Mouse (Mus musculus) embryonic facial prominence, embryonic 11.5 days (tissue): ENCODE results near the gene Tmem117. TPM values are rescaled to one million over a fixed set of nuclear protein-coding genes. Genes with fewer than 3 reads are reported as not detected.

Experiments
- ATAC-seq: fragments of 200-750 bp; cut with Nextera tagmentation; replicated peaks from 2 replicates; pipeline ENCODE4 v1.8.0; 2017; ENCODE audit warnings: low read depth; ENCODE audit not compliant: insufficient number of reproducible peaks, low FRiP score, low TSS enrichment
- DNase-seq: peaks from one replicate; pipeline ENCODE4 v3.0.0-alpha.2; 2015; ENCODE audit warnings: low spot score
- H3K27ac ChIP-seq: fragments of 300-500 bp; sonication (generic); replicated peaks from 2 replicates; pipeline ENCODE4 v1.5.1; 2014; ENCODE audit warnings: mild to moderate bottlenecking, low read depth, low read length, control low read depth
- H3K27me3 ChIP-seq: fragments of 300-500 bp; sonication (generic); 2 replicates; pipeline ENCODE4 v1.6.1; 2014; ENCODE audit warnings: mild to moderate bottlenecking, low read length, moderate library complexity, mixed read lengths; ENCODE audit not compliant: control insufficient read depth, insufficient read depth
- H3K36me3 ChIP-seq: fragments of 300-500 bp; sonication (generic); replicated peaks from 2 replicates; pipeline ENCODE4 v1.6.1; 2014; ENCODE audit warnings: low read depth, mild to moderate bottlenecking, low read length, moderate library complexity, mixed read lengths; ENCODE audit not compliant: control insufficient read depth, insufficient read depth
- H3K4me1 ChIP-seq: fragments of 300-500 bp; sonication (generic); 2 replicates; pipeline ENCODE4 v1.6.1; 2014; ENCODE audit warnings: low read length, mixed read lengths; ENCODE audit not compliant: control insufficient read depth, insufficient read depth
- H3K4me2 ChIP-seq: fragments of 300-500 bp; sonication (generic); 2 replicates; pipeline ENCODE4 v1.6.1; 2014; ENCODE audit warnings: low read depth, mild to moderate bottlenecking, control low read depth, low read length, moderate library complexity
- H3K4me3 ChIP-seq: fragments of 300-500 bp; sonication (generic); 2 replicates; pipeline ENCODE4 v1.5.1; 2014; ENCODE audit warnings: low read depth, low read length, control low read depth
- H3K9ac ChIP-seq: fragments of 300-500 bp; sonication (generic); replicated peaks from 2 replicates; pipeline ENCODE4 v1.6.1; 2014; ENCODE audit warnings: mild to moderate bottlenecking, control low read depth, low read length
- H3K9me3 ChIP-seq: fragments of 300-500 bp; sonication (generic); replicated peaks from 2 replicates; pipeline ENCODE4 v1.6.1; 2016; ENCODE audit warnings: mild to moderate bottlenecking, low read length, inconsistent platforms, mixed read lengths; ENCODE audit not compliant: control insufficient read depth
- WGBS: fragments of 180-500 bp; shearing (Covaris S2); extraction: QIAGEN DNeasy Blood & Tissue Kit; methylation state at CpG from one replicate; pipeline ENCODE4 v1.1.7; 2014; 5-methylcytosine and 5-hydroxymethylcytosine counted together
- polyA plus RNA-seq: library from polyadenylated mRNA; unstranded; fragments of >200 nt; fragmentation: Nextera tagmentation; extraction: Ambion mirVana; gene quantifications from 2 replicates; pipeline ENCODE4 v1.2.1, GENCODE M21; 2014

Tmem117 gene
- polyA plus RNA-seq, 1 experiment from 2014 or later = 1.9 TPM

DNA sequence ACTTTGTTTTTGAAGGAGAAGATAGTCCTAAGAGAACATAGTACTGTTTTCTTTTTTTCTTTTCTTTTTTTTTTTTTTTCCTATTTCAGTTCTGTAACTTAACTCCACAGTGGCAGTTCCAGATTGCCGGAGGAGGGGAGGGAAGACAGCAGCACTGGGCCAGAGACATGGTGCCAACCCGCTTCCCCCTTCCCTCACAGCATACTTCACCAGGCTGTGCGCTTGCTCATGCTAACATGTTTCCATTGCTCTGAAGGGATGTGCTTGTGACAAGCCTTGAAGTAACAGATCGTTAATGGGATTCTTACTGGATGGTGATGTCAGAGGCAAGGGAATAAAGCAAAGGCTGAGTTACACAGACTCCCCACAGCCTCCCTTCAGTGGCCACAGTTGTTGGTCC lies 256.0 kb downstream of the Tmem117 start:
- DNase-seq (no peak), ATAC-seq (no peak)
- no peaks in the 10 kb centered on the region for H3K27me3 ChIP-seq
- no peak overlapping the region for H3K27ac ChIP-seq
- no peak overlapping the region for H3K4me3 ChIP-seq
- 68% methylated on average over 4 of the region's 4 CpGs for WGBS
- H3K9me3 ChIP-seq = no peaks in the 10 kb centered on the region
- H3K36me3 ChIP-seq = no peaks in the 10 kb centered on the region
- no peaks in the 10 kb centered on the region for H3K4me1 ChIP-seq
- no peak overlapping the region for H3K9ac ChIP-seq
- H3K4me2 ChIP-seq = no peak overlapping the region

GRCm38 (mm10) chr15:94893201-94893600 lies 264.2 kb downstream of the Tmem117 start:
- no peak for DNase-seq
- Histone ChIP-seq H3K4me3 (no peak overlapping the region), H3K4me2 (no peak overlapping the region), H3K4me1 (no peaks in the 10 kb centered on the region), H3K9ac (no peak overlapping the region), H3K36me3 (no peaks in the 10 kb centered on the region), H3K9me3 (no peaks in the 10 kb centered on the region), H3K27ac (no peak overlapping the region), H3K27me3 (no peaks in the 10 kb centered on the region)
- 71% methylated on average over 1 of the region's 1 CpGs for WGBS
- ATAC-seq = no peak

DNA sequence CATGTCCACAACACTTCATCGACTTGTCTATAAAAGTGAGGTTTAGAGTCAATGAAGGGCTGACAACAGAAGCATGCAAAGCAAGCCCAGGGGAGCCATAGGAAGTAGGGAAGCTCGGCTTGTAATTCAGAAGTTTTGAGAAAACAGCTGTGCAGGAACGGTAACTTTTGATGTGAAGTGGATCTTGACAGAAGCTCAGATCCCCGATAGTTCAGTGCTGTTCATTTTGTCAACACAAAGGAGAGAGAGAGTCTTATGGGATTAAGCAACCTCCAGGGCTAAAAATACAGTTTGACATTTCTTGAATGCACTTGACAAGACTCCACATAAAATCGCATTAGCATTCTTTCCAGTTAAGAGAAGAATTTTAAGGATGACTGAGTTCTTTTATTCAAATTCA lies 265.1 kb downstream of the Tmem117 start:
- Histone ChIP-seq H3K4me1 (no peaks in the 10 kb centered on the region), H3K27me3 (no peaks in the 10 kb centered on the region), H3K4me2 (no peak overlapping the region), H3K4me3 (no peak overlapping the region), H3K36me3 (no peaks in the 10 kb centered on the region), H3K9ac (no peak overlapping the region), H3K27ac (no peak overlapping the region), H3K9me3 (no peaks in the 10 kb centered on the region)
- WGBS = 50% methylated on average over 5 of the region's 5 CpGs
- no peak for ATAC-seq
- peak; percentile 24 for DNase-seq

GRCm38 (mm10) chr15:94895681-94896080 lies 266.6 kb downstream of the Tmem117 start:
- WGBS = 94% methylated on average over 11 of the region's 11 CpGs
- H3K4me3 ChIP-seq = no peak overlapping the region

DNA sequence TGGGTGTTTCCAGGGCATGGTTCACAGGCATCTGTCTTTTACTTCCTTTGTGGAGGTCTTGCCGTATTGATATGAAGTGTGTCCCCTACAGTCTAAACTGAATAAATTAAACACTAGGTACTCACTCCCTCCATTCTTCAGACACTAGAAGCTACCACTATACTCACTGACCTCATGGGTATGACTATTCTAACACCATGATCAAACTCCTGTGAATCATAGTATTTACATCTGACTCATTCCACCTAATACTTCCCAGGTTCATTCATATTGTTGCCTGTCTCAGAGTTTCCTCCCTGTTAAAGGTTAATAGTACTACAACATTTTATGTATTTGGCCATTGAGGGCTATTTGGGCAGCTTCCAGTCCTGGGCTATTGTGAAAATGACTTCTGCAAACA lies 274.2 kb downstream of the Tmem117 start:
- H3K36me3 ChIP-seq = no peaks in the 10 kb centered on the region
- H3K9ac ChIP-seq = no peak overlapping the region
- H3K4me3 ChIP-seq = no peak overlapping the region
- no peak for DNase-seq
- no peaks in the 10 kb centered on the region for H3K27me3 ChIP-seq
- WGBS = 85% methylated on average over 1 of the region's 1 CpGs
- H3K4me1 ChIP-seq = no peaks in the 10 kb centered on the region
- no peak overlapping the region for H3K4me2 ChIP-seq
- no peak for ATAC-seq
- no peak overlapping the region for H3K27ac ChIP-seq
- H3K9me3 ChIP-seq = no peaks in the 10 kb centered on the region

More at GRCm38 (mm10) chr15:94895681-94896080, 266.6 kb downstream of the Tmem117 start:
- H3K27me3 ChIP-seq = no peaks in the 10 kb centered on the region
- no peak for DNase-seq
- H3K4me2 ChIP-seq = no peak overlapping the region
- no peak for ATAC-seq
- H3K4me1 ChIP-seq = no peaks in the 10 kb centered on the region
- H3K9me3 ChIP-seq = no peaks in the 10 kb centered on the region
- H3K27ac ChIP-seq = no peak overlapping the region
- H3K9ac ChIP-seq = no peak overlapping the region
- no peaks in the 10 kb centered on the region for H3K36me3 ChIP-seq

GRCm38 (mm10) chr15:94904672-94905407 lies 275.8 kb downstream of the Tmem117 start:
- Histone ChIP-seq H3K27me3 (no peaks in the 10 kb centered on the region), H3K9me3 (no peaks in the 10 kb centered on the region), H3K4me2 (no peak overlapping the region), H3K27ac (no peak overlapping the region), H3K4me1 (no peaks in the 10 kb centered on the region), H3K9ac (no peak overlapping the region), H3K4me3 (no peak overlapping the region), H3K36me3 (no peaks in the 10 kb centered on the region)
- ATAC-seq (no peak), DNase-seq (no peak)
- WGBS = 76% methylated on average over 11 of the region's 11 CpGs

DNA sequence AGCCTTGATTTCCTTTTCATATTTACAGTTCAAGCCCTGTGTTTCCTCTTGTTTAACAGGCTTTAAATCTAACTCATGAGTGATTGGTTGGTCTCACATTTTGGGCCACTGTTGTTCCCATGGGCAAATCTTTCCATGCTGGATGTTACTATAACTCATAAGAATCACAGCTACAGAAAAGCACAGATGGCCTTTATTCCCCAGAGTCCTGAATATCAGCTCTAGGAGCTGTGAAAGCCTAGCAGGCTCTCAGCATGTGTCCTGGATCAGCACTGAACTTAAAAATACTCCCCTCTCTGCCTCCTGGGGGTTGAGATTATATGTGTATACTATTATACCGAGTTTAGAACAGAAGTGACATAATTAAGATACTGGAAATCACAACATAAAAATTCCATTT lies 292.6 kb downstream of the Tmem117 start:
- Histone ChIP-seq H3K36me3 (no peaks in the 10 kb centered on the region), H3K9ac (no peak overlapping the region), H3K4me1 (no peaks in the 10 kb centered on the region), H3K27ac (no peak overlapping the region), H3K4me2 (no peak overlapping the region), H3K4me3 (no peak overlapping the region), H3K9me3 (no peaks in the 10 kb centered on the region), H3K27me3 (no peaks in the 10 kb centered on the region)
- no peak for DNase-seq
- ATAC-seq = no peak
- 22% methylated on average over 1 of the region's 1 CpGs for WGBS

DNA sequence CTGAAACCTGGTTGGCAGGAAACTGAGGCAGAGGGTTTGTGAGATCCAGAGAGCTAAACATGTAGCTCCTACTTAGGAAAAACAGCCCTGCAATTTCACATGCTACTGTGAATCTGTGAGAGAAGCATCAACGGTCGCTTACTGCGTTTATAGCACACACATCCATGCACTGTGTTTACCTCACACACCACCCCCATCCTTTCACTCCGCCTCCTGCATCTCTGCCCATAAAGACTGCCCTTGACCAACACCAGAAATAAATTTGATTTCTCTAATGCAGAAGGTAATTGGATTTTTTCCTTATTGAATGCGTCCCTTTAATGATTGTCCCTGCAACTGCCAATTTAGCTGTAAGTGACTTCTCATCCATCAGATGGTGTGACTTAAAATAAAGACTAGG lies 299.0 kb downstream of the Tmem117 start:
- Histone ChIP-seq H3K4me2 (no peak overlapping the region), H3K27ac (no peak overlapping the region), H3K4me1 (no peaks in the 10 kb centered on the region), H3K4me3 (no peak overlapping the region), H3K36me3 (no peaks in the 10 kb centered on the region), H3K27me3 (no peaks in the 10 kb centered on the region), H3K9ac (no peak overlapping the region), H3K9me3 (no peaks in the 10 kb centered on the region)
- no peak for DNase-seq
- no peak for ATAC-seq
- WGBS = 85% methylated on average over 5 of the region's 5 CpGs
